Mouse (Mus musculus) liver, postnatal 0 days (tissue): ENCODE measurements around the gene Clec10a.
"Not testable (repeated sequence)": the region's sequence is repeated elsewhere in the genome, so short reads cannot be mapped to it uniquely, and the experiment has no call there.

Experiments
- CTCF ChIP-seq: sonication (generic); IDR thresholded peaks from 2 replicates; pipeline ENCODE4 v1.5.1; 2016; ENCODE audit warnings: antibody characterized with exemption, low read depth
- EP300 ChIP-seq: IDR thresholded peaks from 2 replicates; pipeline ENCODE4 v1.6.1; 2016; ENCODE audit warnings: antibody characterized with exemption, low read depth, mild to moderate bottlenecking

DNA sequence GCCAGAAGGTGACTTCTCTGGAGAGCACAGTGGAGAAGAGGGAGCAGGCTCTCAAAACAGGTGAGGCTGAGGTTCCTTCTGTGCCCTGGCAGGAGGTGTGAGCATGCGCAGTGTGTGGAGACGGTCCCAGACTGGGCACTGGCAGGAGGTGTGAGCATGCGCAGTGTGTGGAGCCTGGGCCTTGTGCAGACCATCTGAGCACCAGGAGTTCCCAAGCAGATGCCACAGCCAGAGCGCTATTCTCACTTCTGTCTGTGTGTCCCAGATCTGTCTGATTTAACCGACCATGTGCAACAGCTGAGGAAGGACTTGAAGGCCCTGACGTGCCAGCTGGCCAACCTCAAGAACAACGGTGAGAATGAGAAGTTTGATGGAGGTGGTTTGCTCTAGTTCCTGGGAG is 13.5 kb downstream of the Clec10a start:
- TF ChIP-seq CTCF, EP300: not testable (repeated sequence)
